Mouse (Mus musculus) granulocyte monocyte progenitor cell, adult 5-6 weeks (primary cell): ENCODE measurements at regions not wholly inside any gene's neighbourhood (a gene's known extent, or its start where the extent isn't known, plus 50 kb on each side); places are given as distances from the start of the nearest gene placed in this dataset.

Experiments used
- ATAC-seq: replicated peaks from 2 replicates; pipeline ENCODE4 v1.8.0; 2016; ENCODE audit warnings: mild to moderate bottlenecking, moderate TSS enrichment, inconsistent platforms; ENCODE audit not compliant: poor library complexity, severe bottlenecking

- ATAC-seq, result no peak
These were observed 50.7 kb downstream of the H2al2a start for GRCm38 (mm10) chr2:17946047-17946446.

- no peak for ATAC-seq
These were observed 51.3 kb downstream of the H2al2a start for GRCm38 (mm10) chr2:17945369-17945915.

GRCm38 (mm10) chr2:17943506-17943905 lies 53.3 kb downstream of the H2al2a start:
- no peak for ATAC-seq

DNA sequence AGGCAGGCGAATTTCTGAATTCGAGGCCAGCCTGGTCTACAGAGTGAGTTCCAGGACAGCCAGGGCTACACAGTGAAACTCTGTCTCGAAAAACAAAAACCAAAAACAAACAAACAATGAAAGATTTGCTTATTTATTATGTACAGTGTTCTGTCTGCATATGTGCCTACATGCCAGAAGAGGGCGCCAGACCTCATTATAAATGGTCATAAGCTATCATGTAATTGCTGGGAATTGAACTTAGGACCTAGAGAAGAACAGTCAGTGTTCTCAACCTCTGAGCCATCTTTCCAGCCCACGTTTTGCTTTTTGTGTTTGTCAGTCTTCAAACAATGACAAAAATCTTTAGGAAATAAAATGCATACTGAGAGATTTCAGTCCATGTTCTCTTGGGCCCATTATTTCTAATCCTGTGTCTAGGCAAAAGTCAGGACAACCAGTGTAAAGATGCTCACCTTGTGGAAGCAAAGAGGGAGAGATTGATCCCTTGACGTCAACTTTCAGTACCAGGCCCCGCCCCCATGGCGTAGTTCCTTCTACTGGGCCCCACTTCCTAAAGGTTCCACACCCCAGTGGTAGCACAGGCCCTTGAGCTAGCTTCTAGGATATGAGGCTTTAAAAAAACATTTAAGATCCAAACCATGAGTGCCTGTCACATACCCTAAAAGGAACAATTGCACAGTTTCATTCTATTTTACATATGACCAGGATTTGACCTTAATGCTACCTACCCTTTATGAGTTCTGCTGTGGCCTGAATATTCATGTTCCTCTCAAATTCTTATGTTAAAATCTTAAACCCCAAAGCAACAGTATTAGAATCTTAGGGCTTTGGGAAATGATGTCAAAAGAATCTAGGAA lies 54.0 kb downstream of the H2al2a start:
- ATAC-seq, result peak; percentile 35; the same call in 1 of the 2 replicates

DNA sequence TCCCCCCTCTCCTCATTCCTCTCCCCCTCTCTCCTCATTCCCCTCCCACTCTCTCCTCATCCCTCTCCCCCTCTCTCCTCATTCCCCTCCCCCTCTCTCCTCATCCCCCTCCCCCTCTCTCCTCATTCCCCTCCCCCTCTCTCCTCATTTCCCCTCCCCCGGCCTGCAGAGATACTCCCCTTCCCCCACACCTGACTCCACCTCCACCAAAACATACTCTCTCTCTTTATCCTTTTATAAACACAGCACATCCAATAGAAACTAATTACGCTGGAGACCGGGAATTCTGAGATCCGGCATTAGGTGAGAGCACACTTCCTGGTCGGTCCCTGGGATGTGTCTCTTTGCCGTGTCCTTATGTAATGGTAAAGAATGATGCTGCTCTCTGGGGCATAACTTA lies 54.8 kb downstream of the H2al2a start:
- no peak for ATAC-seq

GRCm38 (mm10) chr2:17939857-17940848 lies 56.6 kb downstream of the H2al2a start:
- ATAC-seq, result peak; percentile 31; the same call in 1 of the 2 replicates

GRCm38 (mm10) chr2:17939183-17939856 lies 57.4 kb downstream of the H2al2a start:
- no peak for ATAC-seq

DNA sequence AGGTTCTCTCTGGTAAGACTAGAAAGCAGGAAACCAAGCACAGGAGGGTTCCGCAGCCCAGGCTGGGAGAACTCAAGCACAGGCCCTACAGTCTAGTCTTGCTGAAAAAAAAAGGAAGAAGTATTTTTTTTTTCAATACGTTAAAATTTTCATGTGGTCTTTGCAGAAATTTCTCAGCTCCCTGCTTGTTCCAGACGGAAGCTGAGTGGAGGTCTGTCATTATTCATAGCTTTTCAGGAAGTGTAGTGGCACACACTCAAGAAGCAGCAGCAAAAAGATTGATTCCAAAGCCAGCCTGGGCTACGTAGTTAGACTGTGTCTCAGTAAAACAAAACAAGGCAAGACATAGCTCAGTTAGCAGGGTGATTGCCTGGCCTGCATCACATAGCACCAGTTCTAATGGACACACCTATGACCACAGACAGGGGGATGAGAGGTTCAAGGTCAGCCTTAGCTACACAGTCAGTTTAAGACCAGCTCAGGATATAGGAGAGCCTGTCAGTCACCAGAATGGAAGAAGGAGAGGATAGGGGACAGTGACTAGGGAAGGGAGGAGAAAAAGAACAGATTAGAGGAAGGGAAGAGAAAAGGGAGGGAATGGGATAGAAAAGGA lies 60.1 kb downstream of the H2al2a start:
- ATAC-seq, result peak; percentile 48

DNA sequence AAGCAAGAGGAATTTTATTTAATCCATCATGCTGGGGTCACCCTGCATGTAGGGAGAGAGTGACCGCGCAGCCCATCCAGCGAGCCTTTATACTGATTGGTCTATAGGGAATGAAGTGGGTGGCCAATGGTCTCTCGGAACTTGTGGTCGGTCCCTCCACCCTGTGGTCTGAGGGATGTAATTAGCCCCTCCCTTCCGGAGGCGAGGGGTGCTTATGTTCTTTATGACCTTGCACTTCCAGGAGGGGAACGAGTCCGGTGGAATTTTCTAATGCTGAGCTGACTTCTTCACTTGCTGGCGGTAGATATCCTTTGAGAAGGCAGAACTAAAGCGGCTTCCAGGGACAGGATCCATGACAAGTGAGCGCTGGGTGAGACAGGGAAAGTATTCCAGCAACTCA lies 60.8 kb downstream of the H2al2a start:
- no peak for ATAC-seq

DNA sequence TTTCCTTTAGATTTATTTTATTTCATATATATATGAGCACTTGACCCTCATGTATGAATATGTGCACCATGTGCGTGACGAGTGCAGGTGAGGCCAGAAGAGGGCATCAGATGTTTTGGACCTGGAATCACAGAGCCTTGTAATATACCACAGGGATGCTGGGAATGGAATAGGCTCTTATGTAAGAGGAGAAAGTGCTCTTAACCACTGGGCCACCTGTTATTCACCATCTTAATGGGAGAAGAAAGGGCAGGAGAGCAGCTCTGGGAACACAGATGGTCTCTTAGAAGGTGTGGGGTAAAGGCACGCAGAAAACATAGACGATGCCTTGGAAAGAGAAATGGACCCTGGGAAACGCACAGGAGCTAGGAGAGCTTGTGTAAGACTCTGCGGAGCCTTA lies 61.3 kb downstream of the H2al2a start:
- ATAC-seq, result no peak

GRCm38 (mm10) chr2:17934610-17935009 lies 62.1 kb downstream of the H2al2a start:
- no peak for ATAC-seq

DNA sequence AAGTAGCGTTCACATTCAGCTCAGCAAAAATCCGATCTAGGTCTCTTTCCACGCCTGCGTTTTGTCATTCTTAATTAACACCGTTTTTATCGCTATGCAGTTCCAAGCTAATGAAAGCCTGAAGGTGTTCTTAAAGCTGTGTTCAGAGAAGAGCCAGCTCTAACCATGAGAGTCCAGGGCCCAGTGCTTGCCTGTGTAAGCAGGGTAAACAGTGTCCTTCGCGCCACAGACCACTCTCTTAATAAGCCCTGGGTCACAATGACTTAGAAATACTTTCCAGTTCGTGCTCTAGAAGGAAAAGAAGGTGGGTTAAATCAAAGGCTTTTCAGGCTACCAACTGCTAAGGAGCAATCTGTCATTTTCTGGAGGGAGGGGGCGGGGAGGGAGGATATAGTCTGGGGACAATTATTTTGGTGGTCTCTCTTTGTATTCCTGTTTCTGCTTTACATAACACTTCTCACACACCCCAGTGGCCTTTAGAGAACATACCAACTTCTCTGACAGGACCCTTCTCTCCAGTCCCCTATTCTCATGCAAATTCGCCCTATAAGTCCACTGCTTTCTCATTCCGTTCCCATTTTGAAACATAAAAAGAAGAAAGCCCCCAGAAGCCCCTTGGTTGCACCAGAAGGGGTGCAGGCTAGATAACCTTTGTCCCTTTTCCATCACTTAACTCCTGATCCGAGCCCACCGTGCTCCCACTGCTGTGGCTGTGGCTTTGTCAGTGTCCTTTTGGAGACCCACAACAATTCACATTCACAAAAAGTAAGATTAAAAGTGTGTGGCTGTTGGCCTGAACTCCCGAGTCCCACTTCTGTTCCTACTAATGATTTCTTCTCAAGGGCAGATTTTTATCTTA lies 63.6 kb downstream of the H2al2a start:
- no peak for ATAC-seq

- no peak for ATAC-seq
These were observed 64.3 kb downstream of the H2al2a start for GRCm38 (mm10) chr2:17932426-17932931.

DNA sequence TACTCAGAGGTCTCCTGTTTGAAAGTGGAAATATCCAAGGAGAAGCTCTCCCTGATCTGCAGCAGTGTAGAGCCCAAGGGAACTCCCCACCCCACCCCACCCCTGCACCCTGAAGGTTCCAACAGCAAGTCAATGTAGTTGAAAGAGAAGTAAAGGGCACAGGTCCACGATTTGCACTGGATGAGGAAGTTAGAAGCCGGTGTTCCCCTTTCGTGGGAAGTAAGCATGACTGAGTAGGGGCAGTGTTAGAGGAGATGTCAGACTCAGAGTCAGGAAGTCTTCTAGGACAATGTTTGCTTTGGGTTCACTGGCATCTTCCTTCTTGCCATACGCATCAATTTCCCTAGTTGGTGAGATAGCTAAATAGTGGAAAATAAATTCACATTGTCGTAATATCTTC lies 64.9 kb downstream of the H2al2a start:
- peak; percentile 83 for ATAC-seq

- no peak for ATAC-seq
These were observed 77.7 kb downstream of the H2al2a start for GRCm38 (mm10) chr2:17918861-17919648.

- no peak for ATAC-seq
These were observed 79.4 kb downstream of the H2al2a start for GRCm38 (mm10) chr2:17917238-17917946.

GRCm38 (mm10) chr2:17902616-17903015 lies 94.1 kb downstream of the H2al2a start:
- no peak for ATAC-seq
